Mouse (Mus musculus): Measurements from ENCODE around the gene Olfr279. TPM values are rescaled to one million over a fixed set of nuclear protein-coding genes. Genes with fewer than 3 reads are reported as not detected.
A peak's percentile ranks its signal among the peaks of the same experiment; 100 is the strongest.
"Not testable (repeated sequence)": the region's sequence is repeated elsewhere in the genome, so short reads cannot be mapped to it uniquely, and the experiment has no call there.

The Olfr279 gene
- total RNA-seq, 2 experiments from 2014 or later, result not detected

DNA sequence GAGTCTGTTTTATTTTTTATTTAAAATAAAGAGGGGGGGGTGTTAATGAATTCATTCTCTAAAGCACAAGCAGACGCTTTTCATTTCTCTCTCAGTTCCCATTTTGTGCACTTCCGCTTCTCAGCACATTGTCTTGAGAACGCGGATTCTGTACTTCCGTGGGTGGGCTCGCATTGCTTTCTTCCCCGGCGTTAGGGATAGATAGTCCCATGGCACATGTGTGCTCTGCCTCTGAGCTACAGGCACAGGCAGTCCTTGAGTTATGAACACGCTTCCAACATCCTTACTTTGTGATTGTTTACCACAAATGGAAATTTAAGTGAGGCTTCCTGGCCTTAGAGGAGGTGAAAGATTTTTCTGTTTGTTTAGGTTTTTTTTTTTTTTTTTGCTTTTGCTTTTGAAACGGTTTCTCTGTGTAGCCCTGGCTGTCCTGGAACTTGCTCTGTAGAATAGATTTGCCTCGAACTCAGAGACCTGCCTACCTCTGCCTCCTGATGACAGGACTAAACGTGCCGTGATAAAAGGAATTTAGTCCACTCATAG is 19.3 kb downstream of the Olfr279 start:
- peak; percentile 62 to 81 for DNase-seq

DNA sequence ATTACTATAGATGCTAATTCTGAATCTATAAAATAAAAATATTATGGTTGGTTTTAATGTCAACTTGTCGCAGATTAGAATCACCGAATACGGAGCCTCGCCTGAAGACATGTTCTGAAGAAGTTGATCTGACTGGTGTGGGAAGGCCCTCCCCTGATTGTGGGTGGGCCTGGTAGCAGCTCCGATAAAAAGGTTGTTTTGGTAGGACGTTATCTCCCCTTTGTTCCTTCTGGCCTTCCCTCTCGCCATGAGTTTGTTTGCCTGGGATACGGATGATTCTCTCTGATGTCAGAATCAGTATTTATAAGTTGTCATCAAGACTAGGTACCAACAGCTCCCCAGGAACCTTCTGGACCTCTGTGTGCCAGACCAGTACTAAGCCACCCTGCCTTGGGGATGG is 20.0 kb downstream of the Olfr279 start:
- DNase-seq, result peak; percentile 46 to 50

DNA sequence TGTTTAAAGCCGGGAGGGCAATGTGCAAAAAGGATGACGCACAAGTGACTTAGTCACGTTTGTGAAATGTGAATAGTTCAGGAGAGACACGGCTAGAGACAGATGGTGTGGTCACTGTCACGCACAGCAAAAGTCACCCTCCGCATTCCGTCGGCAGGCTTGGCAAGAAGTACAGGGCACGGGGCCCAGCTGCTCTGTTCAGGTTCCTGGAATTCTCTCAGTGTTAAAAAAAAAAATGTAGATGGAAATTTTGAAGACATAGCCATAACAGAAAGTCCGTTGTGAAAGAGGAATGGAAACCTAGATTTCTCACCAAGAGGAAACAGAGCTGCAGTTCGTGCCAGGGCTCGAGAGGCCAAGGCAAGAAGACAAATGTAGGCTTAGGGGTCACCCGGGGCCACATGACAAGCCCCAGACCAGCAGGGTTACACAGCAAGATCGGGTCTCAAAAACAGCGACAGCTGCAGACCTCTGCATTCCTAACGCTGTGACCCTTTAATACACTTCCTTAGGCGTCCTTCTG is 20.7 kb downstream of the Olfr279 start:
- peak; percentile 73 to 80 for DNase-seq

DNA sequence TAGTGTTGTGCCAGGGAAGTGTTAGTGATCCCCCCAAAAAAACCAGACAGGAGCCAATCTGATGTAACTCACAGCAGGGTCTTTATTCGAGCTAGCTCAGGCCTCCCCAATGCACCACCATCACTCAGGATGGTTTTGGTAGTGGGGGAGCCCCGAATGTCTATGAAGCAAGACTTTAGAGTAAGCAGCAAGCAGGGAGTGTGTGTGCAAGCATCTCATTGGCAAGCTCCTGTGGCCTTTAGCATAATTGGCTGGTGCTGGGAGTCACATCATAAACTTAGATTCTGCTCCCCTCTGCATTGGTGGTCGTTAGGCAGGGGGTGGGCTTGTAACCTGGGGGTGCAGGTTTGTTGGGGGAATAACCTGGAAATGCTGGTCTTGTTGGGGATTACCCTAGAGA is 21.5 kb downstream of the Olfr279 start:
- not testable (repeated sequence) for DNase-seq

GRCm38 (mm10) chr15:98514146-98514545 is 21.9 kb downstream of the Olfr279 start:
- no peak for DNase-seq

DNA sequence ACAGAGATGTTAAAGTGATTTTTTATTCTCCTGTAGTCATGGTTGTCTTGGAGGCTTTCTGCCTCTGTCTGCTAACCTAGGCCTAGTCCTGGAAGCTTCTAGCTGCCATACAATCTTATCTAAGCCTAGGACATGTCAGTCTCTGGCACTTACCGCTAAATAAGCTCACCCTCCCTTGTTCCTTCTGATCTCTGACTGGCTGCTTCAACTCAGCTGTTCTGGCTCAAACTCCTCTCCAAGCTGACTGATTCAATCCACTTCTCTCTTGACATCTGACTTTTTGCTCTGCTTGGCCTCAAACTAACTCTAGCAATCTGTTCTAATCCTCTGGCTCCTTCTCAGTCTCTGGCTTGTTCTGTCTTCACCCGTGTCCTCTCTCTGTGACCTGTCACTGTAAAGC is 22.6 kb downstream of the Olfr279 start:
- DNase-seq, result not testable (repeated sequence)

GRCm38 (mm10) chr15:98517380-98518355 is 25.5 kb downstream of the Olfr279 start:
- DNase-seq, result peak; percentile 58 to 83

- DNase-seq, result no peak
Measured at GRCm38 (mm10) chr15:98521245-98521644, 29.0 kb downstream of the Olfr279 start.

- no peak for DNase-seq
Measured at GRCm38 (mm10) chr15:98526057-98526456, 33.9 kb downstream of the Olfr279 start.

GRCm38 (mm10) chr15:98527056-98527771 is 35.0 kb downstream of the Olfr279 start:
- DNase-seq, result no peak

GRCm38 (mm10) chr15:98528066-98528563 is 35.9 kb downstream of the Olfr279 start:
- no peak for DNase-seq

DNA sequence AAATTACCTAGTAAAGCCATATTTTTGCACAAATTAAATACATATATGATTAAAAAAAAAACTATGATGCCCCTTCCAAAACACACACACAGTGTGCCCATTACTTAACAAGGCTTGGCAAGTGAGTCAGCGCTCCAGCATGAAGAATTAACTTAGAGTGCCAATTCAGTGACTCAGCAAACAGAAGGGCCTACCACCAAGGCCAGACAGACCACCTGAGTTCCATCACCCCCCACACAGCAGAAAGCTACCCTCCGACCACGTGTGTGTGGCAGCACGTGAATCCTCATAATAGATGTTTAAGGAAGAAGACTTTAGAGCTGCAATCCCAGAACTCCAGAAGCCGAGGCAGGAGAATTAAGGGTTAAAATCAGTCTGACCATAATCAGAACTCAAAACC is 40.1 kb downstream of the Olfr279 start:
- peak in 1 of 2 experiments; percentile 32 for DNase-seq

- peak in 1 of 2 experiments; percentile 40 for DNase-seq
Measured at GRCm38 (mm10) chr15:98533035-98533531, 40.9 kb downstream of the Olfr279 start.

DNA sequence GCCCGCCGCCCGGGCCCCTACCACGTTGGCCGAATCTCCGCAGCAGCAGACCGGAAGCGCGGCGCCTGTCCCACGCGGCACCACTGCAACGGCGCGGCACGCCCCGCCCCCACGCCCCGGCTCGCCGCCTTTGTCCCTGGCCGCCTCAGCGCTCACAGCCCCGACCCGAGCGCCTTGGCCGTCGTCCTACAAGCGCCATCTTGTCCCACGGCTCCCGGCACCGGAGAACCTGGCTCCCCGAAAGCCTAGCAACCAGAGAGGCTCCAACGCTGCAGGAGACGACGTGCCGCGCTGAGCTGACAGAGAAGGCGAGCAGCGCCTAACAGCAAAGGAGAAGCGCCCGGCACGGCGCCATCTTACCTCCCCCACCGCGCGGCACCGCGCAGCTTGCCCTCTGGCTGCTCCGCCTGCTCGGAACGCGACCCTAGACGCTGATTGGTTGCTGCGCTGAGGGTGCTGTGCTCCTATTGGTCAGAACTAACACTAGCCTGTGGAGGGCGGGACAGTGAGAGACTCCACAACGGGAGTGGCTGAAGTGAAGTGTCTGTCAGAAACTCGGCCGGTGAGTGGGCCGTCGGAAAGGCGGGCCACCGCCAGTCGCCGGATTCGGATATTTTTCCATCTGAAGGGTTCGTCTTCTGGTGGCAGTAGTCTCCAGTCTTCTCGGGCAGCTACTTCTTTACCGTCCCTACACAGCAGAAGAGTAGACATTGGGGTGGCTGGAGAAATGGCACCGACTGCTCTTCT is 41.9 kb downstream of the Olfr279 start, which contains the start of gene Kansl2:
Kansl2 (minus strand) TSS at position 384 of the 747 bp plus-strand sequence.
- peak; percentile 97 to 99 for DNase-seq

GRCm38 (mm10) chr15:98535921-98536320 is 43.7 kb downstream of the Olfr279 start:
- no peak for DNase-seq

DNA sequence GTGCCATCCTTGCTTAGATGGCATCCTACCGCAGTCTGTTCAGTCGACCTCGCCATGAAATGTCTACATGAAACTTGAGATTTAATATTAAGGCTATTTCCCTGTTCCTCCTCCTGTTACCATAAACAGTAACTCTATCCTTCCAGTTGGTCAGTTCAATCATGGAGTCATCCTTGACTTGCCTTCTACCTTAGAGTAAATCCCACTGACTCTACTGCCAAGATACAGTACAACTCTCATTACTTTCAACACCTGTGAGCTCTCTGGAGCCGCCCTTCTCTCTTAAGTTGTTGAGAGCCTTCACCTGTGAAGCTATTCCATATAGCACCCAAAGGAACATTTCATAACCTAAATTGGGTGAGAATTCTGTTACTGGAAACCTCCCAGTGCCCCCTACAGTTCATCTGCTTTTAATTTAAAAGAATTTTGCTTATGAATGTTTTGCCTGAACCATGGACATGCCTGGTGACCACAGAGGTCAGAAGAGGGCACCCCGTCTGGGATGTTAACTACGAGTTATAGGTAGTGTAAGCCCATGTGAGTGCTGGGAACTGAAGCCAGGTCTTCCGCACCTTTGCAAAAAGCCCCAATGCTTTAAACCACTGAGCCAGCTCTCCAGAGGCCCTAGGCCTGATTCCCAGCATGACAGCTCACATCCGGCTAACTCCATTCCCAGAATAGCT is 44.8 kb downstream of the Olfr279 start:
- no peak for DNase-seq

DNA sequence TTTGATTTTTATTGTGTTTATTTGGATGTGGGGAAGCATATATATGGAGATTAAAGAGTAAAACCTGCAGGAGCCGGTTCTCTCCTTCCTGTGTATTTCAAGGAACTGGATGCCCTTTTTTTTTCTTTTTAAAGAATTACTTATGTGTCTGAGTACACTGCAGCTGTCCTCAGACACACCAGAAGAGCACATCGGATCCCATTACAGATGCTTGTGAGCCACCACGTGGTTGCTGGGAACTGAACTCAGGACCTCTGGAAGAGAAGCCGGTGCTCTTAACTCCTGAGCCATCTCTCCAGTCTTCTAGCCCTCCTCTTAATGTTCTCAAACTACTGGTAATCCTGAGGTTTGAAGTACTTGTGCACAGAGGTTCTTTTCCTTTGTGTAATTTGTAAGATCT is 45.7 kb downstream of the Olfr279 start:
- DNase-seq, result no peak

DNA sequence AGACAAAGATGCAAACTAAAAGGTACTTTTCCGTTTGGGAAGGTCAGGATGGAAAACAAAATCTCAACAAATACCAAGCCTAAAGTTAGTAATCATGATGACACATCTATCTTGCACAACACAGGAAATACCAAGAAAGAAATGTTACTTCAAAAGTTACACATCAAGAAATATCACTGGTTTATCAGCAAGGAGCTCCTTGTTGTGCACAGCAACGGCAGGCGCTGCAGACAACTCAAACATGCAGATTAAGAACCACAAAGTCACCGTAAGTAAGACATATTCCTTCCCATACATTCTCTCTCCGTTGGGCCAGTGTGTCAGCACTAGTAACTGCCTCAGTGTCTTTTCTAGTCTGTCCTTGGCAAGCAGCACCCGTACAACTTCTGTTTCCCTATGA is 48.9 kb downstream of the Olfr279 start:
- no peak for DNase-seq

GRCm38 (mm10) chr15:98543341-98543740 is 51.1 kb downstream of the Olfr279 start:
- DNase-seq, result no peak

GRCm38 (mm10) chr15:98545151-98545550 is 52.9 kb downstream of the Olfr279 start:
- no peak for DNase-seq

- DNase-seq, result no peak
Measured at GRCm38 (mm10) chr15:98546843-98547242, 54.6 kb downstream of the Olfr279 start.
